Mouse (Mus musculus): ENCODE results near the gene Shox2. TPM values are rescaled to one million over a fixed set of nuclear protein-coding genes. Genes with fewer than 3 reads are reported as not detected.

Shox2 gene
- polyA plus RNA-seq, 1 experiment = 0.20 TPM

GRCm38 (mm10) chr3:66981101-66981661 is 390 bp downstream of the Shox2 start, which contains the start of gene Rsrc1:
Gene Rsrc1 (plus strand): TSS chr3:66981390.
- H3K4me1 ChIP-seq (ENCODE audit: control insufficient read depth, insufficient read depth, low read length) = no peaks in the 10 kb centered on the region
- DNase-seq = peak; percentile 80
- H3K36me3 ChIP-seq (ENCODE audit: control insufficient read depth, insufficient read depth, low read length) = no peaks in the 10 kb centered on the region
- H3K27me3 ChIP-seq (replicated peaks; ENCODE audit: control insufficient read depth, insufficient read depth, low read length) = peaks cover 7% of the 10 kb centered on the region
- under 1% methylated on average over 57 of the region's 62 CpGs for WGBS
- H3K27ac ChIP-seq (ENCODE audit: insufficient read depth, low read depth, low read length) = no peak within 1 kb of the TSS
- TF ChIP-seq POLR2A (IDR thresholded peaks at IDR 0.05; ENCODE audit: low read depth, low read length) (no peak), CTCF (conservative IDR thresholded peaks at IDR 0.05; ENCODE audit: insufficient read depth, insufficient read length, low read depth, low read length) (no peak)
- peak within 1 kb of the TSS; percentile 43; the same call in 1 of the 2 replicates for H3K4me3 ChIP-seq (ENCODE audit: insufficient read depth, low read depth, low read length)

GRCm38 (mm10) chr3:66980111-66980975 is 1.2 kb downstream of the Shox2 start:
- DNase-seq = peak; percentile 19
- Histone ChIP-seq H3K27me3 (replicated peaks; ENCODE audit: control insufficient read depth, insufficient read depth, low read length) (peaks cover 7% of the 10 kb centered on the region), H3K4me3 (ENCODE audit: insufficient read depth, low read depth, low read length) (peak overlapping the region; percentile 43; the same call in 1 of the 2 replicates), H3K27ac (ENCODE audit: insufficient read depth, low read depth, low read length) (no peak overlapping the region), H3K4me1 (ENCODE audit: control insufficient read depth, insufficient read depth, low read length) (no peaks in the 10 kb centered on the region), H3K36me3 (ENCODE audit: control insufficient read depth, insufficient read depth, low read length) (no peaks in the 10 kb centered on the region)
- TF ChIP-seq CTCF (conservative IDR thresholded peaks at IDR 0.05; ENCODE audit: insufficient read depth, insufficient read length, low read depth, low read length) = no peak
- WGBS = 6% methylated on average over 29 of the region's 29 CpGs

- DNase-seq = no peak
- Histone ChIP-seq H3K36me3 (ENCODE audit: control insufficient read depth, insufficient read depth, low read length) (no peaks in the 10 kb centered on the region), H3K27me3 (replicated peaks; ENCODE audit: control insufficient read depth, insufficient read depth, low read length) (peaks cover 7% of the 10 kb centered on the region), H3K4me3 (ENCODE audit: insufficient read depth, low read depth, low read length) (no peak overlapping the region), H3K4me1 (ENCODE audit: control insufficient read depth, insufficient read depth, low read length) (no peaks in the 10 kb centered on the region), H3K27ac (ENCODE audit: insufficient read depth, low read depth, low read length) (no peak overlapping the region)
- TF ChIP-seq CTCF (conservative IDR thresholded peaks at IDR 0.05; ENCODE audit: insufficient read depth, insufficient read length, low read depth, low read length) (no peak), POLR2A (IDR thresholded peaks at IDR 0.05; ENCODE audit: low read depth, low read length) (no peak)
- WGBS = 10% methylated on average over 9 of the region's 9 CpGs
Observed at GRCm38 (mm10) chr3:66979491-66979890, 2.1 kb downstream of the Shox2 start.

GRCm38 (mm10) chr3:66978457-66979381 is 2.9 kb downstream of the Shox2 start:
- H3K4me1 ChIP-seq (ENCODE audit: control insufficient read depth, insufficient read depth, low read length) = no peaks in the 10 kb centered on the region
- no peaks in the 10 kb centered on the region for H3K36me3 ChIP-seq (ENCODE audit: control insufficient read depth, insufficient read depth, low read length)
- WGBS = 5% methylated on average over 45 of the region's 45 CpGs
- TF ChIP-seq CTCF (conservative IDR thresholded peaks at IDR 0.05; ENCODE audit: insufficient read depth, insufficient read length, low read depth, low read length) (no peak), POLR2A (IDR thresholded peaks at IDR 0.05; ENCODE audit: low read depth, low read length) (no peak)
- H3K27me3 ChIP-seq (replicated peaks; ENCODE audit: control insufficient read depth, insufficient read depth, low read length) = peaks cover 7% of the 10 kb centered on the region
- no peak overlapping the region for H3K4me3 ChIP-seq (ENCODE audit: insufficient read depth, low read depth, low read length)
- DNase-seq = peak; percentile 2
- H3K27ac ChIP-seq (ENCODE audit: insufficient read depth, low read depth, low read length) = no peak overlapping the region

- no peak overlapping the region for H3K4me3 ChIP-seq (ENCODE audit: insufficient read depth, low read depth, low read length)
- WGBS = 7% methylated on average over 25 of the region's 25 CpGs
- no peak overlapping the region for H3K27ac ChIP-seq (ENCODE audit: insufficient read depth, low read depth, low read length)
- no peak for TF ChIP-seq CTCF (conservative IDR thresholded peaks at IDR 0.05; ENCODE audit: insufficient read depth, insufficient read length, low read depth, low read length)
- TF ChIP-seq POLR2A (IDR thresholded peaks at IDR 0.05; ENCODE audit: low read depth, low read length) = no peak
- H3K27me3 ChIP-seq (replicated peaks; ENCODE audit: control insufficient read depth, insufficient read depth, low read length) = peaks cover 13% of the 10 kb centered on the region
- H3K4me1 ChIP-seq (ENCODE audit: control insufficient read depth, insufficient read depth, low read length) = no peaks in the 10 kb centered on the region
- no peak for DNase-seq
- no peaks in the 10 kb centered on the region for H3K36me3 ChIP-seq (ENCODE audit: control insufficient read depth, insufficient read depth, low read length)
Observed at GRCm38 (mm10) chr3:66977811-66978456, 3.6 kb downstream of the Shox2 start.

- TF ChIP-seq CTCF (conservative IDR thresholded peaks at IDR 0.05; ENCODE audit: insufficient read depth, insufficient read length, low read depth, low read length) = no peak
- Histone ChIP-seq H3K36me3 (ENCODE audit: control insufficient read depth, insufficient read depth, low read length) (no peaks in the 10 kb centered on the region), H3K4me3 (ENCODE audit: insufficient read depth, low read depth, low read length) (no peak overlapping the region), H3K27me3 (replicated peaks; ENCODE audit: control insufficient read depth, insufficient read depth, low read length) (peaks cover 16% of the 10 kb centered on the region), H3K4me1 (ENCODE audit: control insufficient read depth, insufficient read depth, low read length) (no peaks in the 10 kb centered on the region), H3K27ac (ENCODE audit: insufficient read depth, low read depth, low read length) (no peak overlapping the region)
- DNase-seq = no peak
- 12% methylated on average over 13 of the region's 13 CpGs for WGBS
Observed at GRCm38 (mm10) chr3:66976889-66977615, 4.5 kb downstream of the Shox2 start.
